ENCODE assay signal across 9 mouse cellular contexts in genomic region chr2:130961851-130962250, GRCm38 (mm10). TPM values are rescaled to one million over a fixed set of nuclear protein-coding genes. Genes with fewer than 3 reads are reported as not detected.
DNase-seq lines count a peak whose midpoint lies in the region; ATAC-seq lines count a peak whose summit lies in the region.
"Had no signal": no experiment of that assay in that cellular context is flagged by ENCODE, and none has a peak within 500 bp of the region (broad histone marks: within the 10 kb centered on the region; RNA-seq: fewer than 3 reads in every experiment).

No protein-coding gene starts in this region.

- no peaks in the 10 kb centered on the region for H3K4me1 ChIP-seq in forebrain, embryonic 12.5 days
- H3K4me1 ChIP-seq in forebrain, embryonic 10.5 days, result no peaks in the 10 kb centered on the region
- H3K4me1 ChIP-seq in midbrain, embryonic 14.5 days (ENCODE audit: control insufficient read depth, insufficient read depth, low read length), result no peaks in the 10 kb centered on the region
- H3K4me1 ChIP-seq in midbrain, embryonic 11.5 days (ENCODE audit: control insufficient read depth, insufficient read depth, low read length), result no peaks in the 10 kb centered on the region
- H3K4me1 ChIP-seq in embryonic facial prominence, embryonic 10.5 days, result no peaks in the 10 kb centered on the region
- H3K4me1 ChIP-seq: hindbrain, embryonic 15.5 days had no signal

- H3K36me3 ChIP-seq in forebrain, embryonic 12.5 days (replicated peaks), result peaks cover 6% of the 10 kb centered on the region; the same call in 1 of the 2 replicates
- peaks cover 13% of the 10 kb centered on the region; the same call in 1 of the 2 replicates for H3K36me3 ChIP-seq in forebrain, embryonic 10.5 days (replicated peaks)
- H3K36me3 ChIP-seq in midbrain, embryonic 14.5 days (ENCODE audit: control insufficient read depth, insufficient read depth, low read length), result peaks cover 17% of the 10 kb centered on the region
- no peaks in the 10 kb centered on the region for H3K36me3 ChIP-seq in midbrain, embryonic 11.5 days (ENCODE audit: control insufficient read depth, insufficient read depth, low read length)
- peaks cover 17% of the 10 kb centered on the region for H3K36me3 ChIP-seq in embryonic facial prominence, embryonic 10.5 days (replicated peaks)

- no peaks in the 10 kb centered on the region for H3K9me3 ChIP-seq in forebrain, embryonic 12.5 days
- H3K9me3 ChIP-seq in forebrain, embryonic 10.5 days, result no peaks in the 10 kb centered on the region
- no peaks in the 10 kb centered on the region for H3K9me3 ChIP-seq in midbrain, embryonic 14.5 days (ENCODE audit: control insufficient read depth, low read length)
- no peaks in the 10 kb centered on the region for H3K9me3 ChIP-seq in midbrain, embryonic 11.5 days (ENCODE audit: control insufficient read depth, low read length)
- no peaks in the 10 kb centered on the region for H3K9me3 ChIP-seq in embryonic facial prominence, embryonic 10.5 days
- H3K9me3 ChIP-seq: hindbrain, embryonic 15.5 days had no signal

- 0 out of 2 replicates have a peak, but pooled peaks have one; percentile 33 for ATAC-seq in forebrain, embryonic 12.5 days (ENCODE audit: low FRiP score)
- no peak for ATAC-seq in midbrain, embryonic 14.5 days (ENCODE audit: low FRiP score, low TSS enrichment)
- no peak for ATAC-seq in midbrain, embryonic 11.5 days (ENCODE audit: low FRiP score)
- 0 out of 2 replicates have a peak, but pooled peaks have one; percentile 56 for ATAC-seq in megakaryocyte, adult 5-6 weeks (ENCODE audit: poor library complexity, severe bottlenecking)

- no peak overlapping the region for H3K4me3 ChIP-seq in forebrain, embryonic 12.5 days (replicated peaks)
- no peak overlapping the region for H3K4me3 ChIP-seq in forebrain, embryonic 10.5 days
- H3K4me3 ChIP-seq in midbrain, embryonic 14.5 days (replicated peaks; ENCODE audit: low read depth, low read length), result no peak overlapping the region
- H3K4me3 ChIP-seq in midbrain, embryonic 11.5 days (ENCODE audit: low read depth, low read length), result no peak overlapping the region
- H3K4me3 ChIP-seq in embryonic facial prominence, embryonic 10.5 days, result no peak overlapping the region
- H3K4me3 ChIP-seq: hindbrain, embryonic 15.5 days had no signal

- H3K9ac ChIP-seq in forebrain, embryonic 12.5 days, result no peak overlapping the region
- no peak overlapping the region for H3K9ac ChIP-seq in midbrain, embryonic 14.5 days (replicated peaks; ENCODE audit: low read length)
- H3K9ac ChIP-seq in midbrain, embryonic 11.5 days (ENCODE audit: low read length), result no peak overlapping the region
- H3K9ac ChIP-seq: hindbrain, embryonic 15.5 days had no signal

- no peak for DNase-seq in forebrain, embryonic 10.5 days (ENCODE audit: extremely low spot score, low spot score)
- peak; percentile 78 for DNase-seq in midbrain, embryonic 14.5 days
- DNase-seq in midbrain, embryonic 11.5 days (ENCODE audit: low spot score, missing footprints), result no peak
- DNase-seq in embryonic facial prominence, embryonic 10.5 days (ENCODE audit: low spot score), result peak; percentile 12
- DNase-seq in urinary bladder, adult 18-20 months (ENCODE audit: low spot score in 2 of 2), result no peak
- no peak for DNase-seq in layer of hippocampus, adult 9-11 months

- H3K4me2 ChIP-seq in forebrain, embryonic 12.5 days, result no peak overlapping the region
- H3K4me2 ChIP-seq in midbrain, embryonic 14.5 days (ENCODE audit: low read length), result no peak overlapping the region
- H3K4me2 ChIP-seq in midbrain, embryonic 11.5 days, result no peak overlapping the region
- H3K4me2 ChIP-seq: hindbrain, embryonic 15.5 days had no signal

- no peaks in the 10 kb centered on the region for H3K27me3 ChIP-seq in forebrain, embryonic 12.5 days
- H3K27me3 ChIP-seq in forebrain, embryonic 10.5 days (ENCODE audit: poor library complexity, severe bottlenecking), result no peaks in the 10 kb centered on the region
- H3K27me3 ChIP-seq in midbrain, embryonic 14.5 days (ENCODE audit: control insufficient read depth, insufficient read depth, low read length), result no peaks in the 10 kb centered on the region
- no peaks in the 10 kb centered on the region for H3K27me3 ChIP-seq in midbrain, embryonic 11.5 days (ENCODE audit: control insufficient read depth, insufficient read depth, low read length)
- H3K27me3 ChIP-seq in embryonic facial prominence, embryonic 10.5 days (replicated peaks; ENCODE audit: low read depth, poor library complexity, severe bottlenecking), result no peaks in the 10 kb centered on the region
- H3K27me3 ChIP-seq: hindbrain, embryonic 15.5 days had no signal

- no peak overlapping the region for H3K27ac ChIP-seq in forebrain, embryonic 12.5 days
- no peak overlapping the region for H3K27ac ChIP-seq in forebrain, embryonic 10.5 days
- H3K27ac ChIP-seq in midbrain, embryonic 14.5 days (replicated peaks; ENCODE audit: low read depth, low read length), result no peak overlapping the region
- no peak overlapping the region for H3K27ac ChIP-seq in midbrain, embryonic 11.5 days (ENCODE audit: low read depth, low read length)
- H3K27ac ChIP-seq in embryonic facial prominence, embryonic 10.5 days (replicated peaks), result no peak overlapping the region
- H3K27ac ChIP-seq: hindbrain, embryonic 15.5 days had no signal

RNA-seq across cellular contexts. Expression of gene Atrn, which starts 55.6 kb away (rescaled TPM):
- polyA plus RNA-seq in forebrain, embryonic 12.5 days (2016; fragmentation: Nextera tagmentation; extraction: Ambion mirVana), result 11.8 and 11.9 TPM in 2 replicates
- polyA plus RNA-seq in forebrain, embryonic 10.5 days (2016; fragmentation: Nextera tagmentation; extraction: Ambion mirVana), result 5.4 and 6.6 TPM in 2 replicates
- polyA plus RNA-seq in midbrain, embryonic 14.5 days (2014; fragmentation: Nextera tagmentation; extraction: Ambion mirVana), result 19.0 and 22.5 TPM in 2 replicates
- 9.2 and 9.9 TPM in 2 replicates for polyA plus RNA-seq in midbrain, embryonic 11.5 days (2014; fragmentation: Nextera tagmentation; extraction: Ambion mirVana)
- 6.0 and 6.2 TPM in 2 replicates for polyA plus RNA-seq in embryonic facial prominence, embryonic 10.5 days (2016; fragmentation: Nextera tagmentation; extraction: Ambion mirVana)
- total RNA-seq in megakaryocyte, adult 5-6 weeks (2015), result 24.8 and 30.7 TPM in 2 replicates
- total RNA-seq in megakaryocyte, adult 5-6 weeks (2017), result 23.1 and 26.5 TPM in 2 replicates

RNA-seq across cellular contexts. Expression of gene 4930402H24Rik, which starts 55.6 kb away (rescaled TPM):
- polyA plus RNA-seq in forebrain, embryonic 12.5 days (2016; fragmentation: Nextera tagmentation; extraction: Ambion mirVana), result 78.6 and 79.5 TPM in 2 replicates
- 23.9 and 24.3 TPM in 2 replicates for polyA plus RNA-seq in forebrain, embryonic 10.5 days (2016; fragmentation: Nextera tagmentation; extraction: Ambion mirVana)
- 77.7 and 107 TPM in 2 replicates for polyA plus RNA-seq in midbrain, embryonic 14.5 days (2014; fragmentation: Nextera tagmentation; extraction: Ambion mirVana)
- polyA plus RNA-seq in midbrain, embryonic 11.5 days (2014; fragmentation: Nextera tagmentation; extraction: Ambion mirVana), result 49.6 and 54.8 TPM in 2 replicates
- 30.3 and 32.2 TPM in 2 replicates for polyA plus RNA-seq in embryonic facial prominence, embryonic 10.5 days (2016; fragmentation: Nextera tagmentation; extraction: Ambion mirVana)
- 11.3 and 14.6 TPM in 2 replicates for total RNA-seq in megakaryocyte, adult 5-6 weeks (2015)
- 8.7 and 15.4 TPM in 2 replicates for total RNA-seq in megakaryocyte, adult 5-6 weeks (2017)

Comparison
In these comparisons a context has a peak if more than half of its experiments do, and no peak if none do; other contexts are left out.
1. DNase-seq: peak in midbrain, embryonic 14.5 days (single experiment) and embryonic facial prominence, embryonic 10.5 days (single experiment); none in forebrain, embryonic 10.5 days (single experiment), midbrain, embryonic 11.5 days (single experiment), urinary bladder, adult 18-20 months (0 of 2) and layer of hippocampus, adult 9-11 months (single experiment).
2. ATAC-seq: peak in forebrain, embryonic 12.5 days (single experiment) and megakaryocyte, adult 5-6 weeks (single experiment); none in midbrain, embryonic 14.5 days (single experiment) and midbrain, embryonic 11.5 days (single experiment).